Mouse (Mus musculus): ENCODE results near the gene Phf12.

The Phf12 gene

GRCm38 (mm10) chr11:77968786-77969185, 13.8 kb upstream of the Phf12 start:
- in situ Hi-C loops (cut with MboI; ENCODE audit: low sequenced_read_pairs): loop anchor here (5.0 kb wide), 1 partner anchor 141 kb away; no protein-coding TSS in a partner anchor

- in situ Hi-C loops (cut with MboI; ENCODE audit: low sequenced_read_pairs): no loop called here
Observed at GRCm38 (mm10) chr11:77970718-77971117, 11.8 kb upstream of the Phf12 start.

- in situ Hi-C loops (cut with MboI; ENCODE audit: low sequenced_read_pairs): no loop called here
Observed at GRCm38 (mm10) chr11:77973520-77973919, 9.0 kb upstream of the Phf12 start.

GRCm38 (mm10) chr11:77974325-77974724, 8.2 kb upstream of the Phf12 start:
- in situ Hi-C loops (cut with MboI; ENCODE audit: low sequenced_read_pairs): no loop called here

- in situ Hi-C loops (cut with MboI; ENCODE audit: low sequenced_read_pairs): no loop called here
Observed at GRCm38 (mm10) chr11:77975873-77976272, 6.7 kb upstream of the Phf12 start.

- in situ Hi-C loops (cut with MboI; ENCODE audit: low sequenced_read_pairs): no loop called here
Observed at GRCm38 (mm10) chr11:77978161-77978560, 4.4 kb upstream of the Phf12 start.

GRCm38 (mm10) chr11:77979221-77979809, 3.2 kb upstream of the Phf12 start:
- in situ Hi-C loops (cut with MboI; ENCODE audit: low sequenced_read_pairs): no loop called here

- in situ Hi-C loops (cut with MboI; ENCODE audit: low sequenced_read_pairs): no loop called here
Observed at GRCm38 (mm10) chr11:77980281-77981204, 2.0 kb upstream of the Phf12 start.

- in situ Hi-C loops (cut with MboI; ENCODE audit: low sequenced_read_pairs): no loop called here
Observed at GRCm38 (mm10) chr11:77981609-77982440, 729 bp upstream of the Phf12 start.

- in situ Hi-C loops (cut with MboI; ENCODE audit: low sequenced_read_pairs): no loop called here
Observed at GRCm38 (mm10) chr11:77983191-77983936, 810 bp downstream of the Phf12 start.

- in situ Hi-C loops (cut with MboI; ENCODE audit: low sequenced_read_pairs): no loop called here
Observed at GRCm38 (mm10) chr11:77983937-77984835, 1.6 kb downstream of the Phf12 start.

- in situ Hi-C loops (cut with MboI; ENCODE audit: low sequenced_read_pairs): no loop called here
Observed at GRCm38 (mm10) chr11:77984836-77985231, 2.3 kb downstream of the Phf12 start.

- in situ Hi-C loops (cut with MboI; ENCODE audit: low sequenced_read_pairs): no loop called here
Observed at GRCm38 (mm10) chr11:77985541-77986065, 3.0 kb downstream of the Phf12 start.

- in situ Hi-C loops (cut with MboI; ENCODE audit: low sequenced_read_pairs): no loop called here
Observed at GRCm38 (mm10) chr11:77989071-77989690, 6.6 kb downstream of the Phf12 start.

GRCm38 (mm10) chr11:77995556-77995955, 13.0 kb downstream of the Phf12 start:
- in situ Hi-C loops (cut with MboI; ENCODE audit: low sequenced_read_pairs): no loop called here

GRCm38 (mm10) chr11:78006446-78006845, 23.9 kb downstream of the Phf12 start:
- in situ Hi-C loops (cut with MboI; ENCODE audit: low sequenced_read_pairs): no loop called here

- in situ Hi-C loops (cut with MboI; ENCODE audit: low sequenced_read_pairs): no loop called here
Observed at GRCm38 (mm10) chr11:78019676-78020075, 37.1 kb downstream of the Phf12 start.

GRCm38 (mm10) chr11:78023607-78024006, 41.1 kb downstream of the Phf12 start:
- in situ Hi-C loops (cut with MboI; ENCODE audit: low sequenced_read_pairs): no loop called here

GRCm38 (mm10) chr11:78029240-78029639, 46.7 kb downstream of the Phf12 start:
- in situ Hi-C loops (cut with MboI; ENCODE audit: low sequenced_read_pairs): no loop called here

Data from CH12F3 (cell line).